Mouse (Mus musculus) neural tube, embryonic 14.5 days (tissue): Measurements from ENCODE around the gene Il11ra1. TPM values are rescaled to one million over a fixed set of nuclear protein-coding genes. Genes with fewer than 3 reads are reported as not detected.
"Not testable (repeated sequence)": the region's sequence is repeated elsewhere in the genome, so short reads cannot be mapped to it uniquely, and the experiment has no call there.

Experiments used
- ATAC-seq: fragments of 200-750 bp; cut with Nextera tagmentation; 2 replicates; pipeline ENCODE4 v1.8.0; 2017; ENCODE audit warnings: low read depth, mild to moderate bottlenecking, moderate TSS enrichment, moderate library complexity
- H3K27ac ChIP-seq: fragments of 300-500 bp; sonication (generic); 2 replicates; pipeline ENCODE4 v1.5.1; 2014; ENCODE audit warnings: low read depth, mild to moderate bottlenecking, control low read depth, low read length, moderate library complexity, mixed read lengths
- H3K27me3 ChIP-seq: fragments of 300-500 bp; sonication (generic); 2 replicates; pipeline ENCODE4 v1.6.1; 2014; ENCODE audit warnings: low read length; ENCODE audit not compliant: control insufficient read depth, insufficient read depth
- H3K36me3 ChIP-seq: fragments of 300-500 bp; sonication (generic); 2 replicates; pipeline ENCODE4 v1.6.1; 2014; ENCODE audit warnings: low read length, mixed read lengths; ENCODE audit not compliant: control insufficient read depth, insufficient read depth
- H3K4me1 ChIP-seq: fragments of 300-500 bp; sonication (generic); 2 replicates; pipeline ENCODE4 v1.6.1; 2014; ENCODE audit warnings: low read length; ENCODE audit not compliant: control insufficient read depth, insufficient read depth
- H3K4me2 ChIP-seq: fragments of 300-500 bp; sonication (generic); 2 replicates; pipeline ENCODE4 v1.6.1; 2014; ENCODE audit warnings: mild to moderate bottlenecking, low read depth, low read length, control low read depth
- H3K4me3 ChIP-seq: fragments of 300-500 bp; sonication (generic); 2 replicates; pipeline ENCODE4 v1.5.1; 2014; ENCODE audit warnings: low read depth, low read length, control low read depth, mixed read lengths
- H3K9ac ChIP-seq: fragments of 300-500 bp; sonication (generic); replicated peaks from 2 replicates; pipeline ENCODE4 v1.6.1; 2014; ENCODE audit warnings: low read depth, mild to moderate bottlenecking, control low read depth, low read length, mixed read lengths
- H3K9me3 ChIP-seq: fragments of 300-500 bp; sonication (generic); 2 replicates; pipeline ENCODE4 v1.6.1; 2016; ENCODE audit warnings: low read length; ENCODE audit not compliant: control insufficient read depth
- WGBS: fragments of 180-500 bp; shearing (Covaris S2); extraction: QIAGEN DNeasy Blood & Tissue Kit; methylation state at CpG from one replicate; pipeline ENCODE4 v1.1.7; 2014; 5-methylcytosine and 5-hydroxymethylcytosine counted together
- polyA plus RNA-seq: library from polyadenylated mRNA; unstranded; fragments of >200 nt; fragmentation: Nextera tagmentation; extraction: Ambion mirVana; gene quantifications from 2 replicates; pipeline ENCODE4 v1.2.1, GENCODE M21; 2014

Gene Il11ra1
- 26.2 and 47.2 TPM in 2 replicates for polyA plus RNA-seq

DNA sequence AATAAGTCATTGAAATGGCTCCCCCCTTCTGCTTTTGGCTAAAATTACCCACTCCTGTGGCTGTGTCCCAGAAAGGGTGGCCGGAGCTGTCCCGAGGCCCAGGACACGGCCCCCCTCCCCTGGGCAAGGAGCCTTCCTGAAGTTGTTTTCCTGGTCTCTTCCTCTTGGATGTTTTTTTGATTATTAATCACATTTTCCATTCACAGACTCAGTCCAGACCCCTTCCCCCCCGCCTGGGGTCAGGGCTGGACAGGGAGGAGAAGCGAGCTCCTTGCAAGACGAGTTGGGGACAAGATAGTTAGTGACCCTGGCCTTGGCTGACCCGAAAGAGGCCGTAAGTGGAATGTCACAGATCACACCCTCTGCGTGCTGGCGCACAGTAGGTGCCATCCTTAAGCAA, at the start of gene Il11ra1:
TSS of gene Il11ra1 (plus strand) at position 207 of the 400 bp plus-strand sequence.
- not testable (repeated sequence) for H3K27me3 ChIP-seq, H3K27ac ChIP-seq, H3K4me2 ChIP-seq, H3K9ac ChIP-seq, H3K4me1 ChIP-seq, H3K36me3 ChIP-seq, H3K9me3 ChIP-seq, H3K4me3 ChIP-seq, ATAC-seq
- WGBS: 84% methylated on average over 8 of the region's 10 CpGs

DNA sequence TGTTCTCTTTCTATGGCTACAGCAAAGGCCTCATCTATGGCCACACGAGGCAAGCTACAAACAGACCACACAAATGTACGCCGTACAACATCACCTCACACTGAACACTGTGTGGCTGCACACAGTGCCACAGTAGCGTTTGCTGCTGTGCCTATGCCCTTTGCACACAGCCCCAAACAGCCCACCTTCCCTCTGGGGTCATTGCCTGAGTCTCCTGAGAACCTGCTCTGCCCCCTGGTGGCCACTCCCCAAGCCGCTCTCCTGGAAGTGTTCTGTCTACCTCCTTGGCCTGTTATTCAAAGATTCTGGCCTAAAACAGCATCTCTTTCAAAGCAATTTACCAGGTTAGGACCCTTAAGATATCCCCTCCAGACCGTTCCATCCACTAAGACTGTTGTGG, 46.5 kb upstream of the Il11ra1 start:
- Histone ChIP-seq H3K27ac (no peak overlapping the region), H3K27me3 (no peaks in the 10 kb centered on the region), H3K4me2 (no peak overlapping the region), H3K9ac (no peak overlapping the region), H3K4me3 (no peak overlapping the region), H3K9me3 (no peaks in the 10 kb centered on the region), H3K4me1 (0 out of 2 replicates have a peak, but pooled peaks cover 3% of the 10 kb centered on the region), H3K36me3 (0 out of 2 replicates have a peak, but pooled peaks cover 3% of the 10 kb centered on the region)
- 40% methylated on average over 6 of the region's 6 CpGs for WGBS
- ATAC-seq: peak; percentile 62; the same call in 1 of the 2 replicates

DNA sequence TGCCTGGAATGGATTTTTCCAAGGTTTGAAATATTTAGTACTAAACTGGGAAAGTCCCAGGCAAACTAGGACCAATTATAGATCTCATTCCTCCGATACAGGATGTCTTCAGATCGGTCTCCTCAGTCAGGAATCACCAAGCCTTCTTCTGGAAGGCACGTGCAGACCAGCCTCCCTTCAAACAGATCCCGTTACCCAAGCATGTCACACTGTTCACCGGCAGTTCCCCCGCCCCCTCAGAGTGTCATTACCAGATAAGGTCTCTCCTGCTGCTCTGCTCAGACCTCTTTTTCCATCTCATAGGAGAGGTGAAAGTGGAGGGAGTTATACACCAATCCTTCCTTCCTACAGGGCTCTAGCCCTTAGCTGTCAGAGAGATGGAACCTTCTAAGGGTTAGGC, 46.1 kb upstream of the Il11ra1 start:
- H3K4me3 ChIP-seq: no peak overlapping the region
- H3K9me3 ChIP-seq: no peaks in the 10 kb centered on the region
- peaks cover 4% of the 10 kb centered on the region; the same call in 1 of the 2 replicates for H3K4me1 ChIP-seq
- H3K27ac ChIP-seq: no peak overlapping the region
- WGBS: 67% methylated on average over 6 of the region's 6 CpGs
- H3K9ac ChIP-seq: no peak overlapping the region
- H3K4me2 ChIP-seq: no peak overlapping the region
- H3K27me3 ChIP-seq: no peaks in the 10 kb centered on the region
- ATAC-seq: no peak
- 0 out of 2 replicates have a peak, but pooled peaks cover 3% of the 10 kb centered on the region for H3K36me3 ChIP-seq

DNA sequence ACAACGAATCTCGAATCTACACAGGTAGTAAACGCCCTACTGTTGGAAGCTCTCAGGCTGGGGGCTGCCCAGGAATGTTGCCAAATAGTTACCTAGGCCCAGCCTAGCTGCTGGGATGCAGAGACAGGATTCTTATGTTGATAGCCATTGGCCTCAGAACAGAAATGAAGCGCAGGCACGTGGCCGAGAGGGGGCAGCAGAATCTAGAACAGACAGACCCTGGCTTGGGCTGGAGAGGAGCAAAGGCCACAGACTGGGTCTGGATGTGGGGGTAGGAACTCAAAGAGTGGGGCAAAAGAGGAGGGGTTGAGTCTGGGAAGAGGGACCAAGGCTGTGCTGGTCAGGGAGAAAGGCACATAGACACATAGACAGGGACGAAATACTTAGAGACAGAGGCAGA, 45.6 kb upstream of the Il11ra1 start:
- no peak overlapping the region for H3K9ac ChIP-seq
- peak; percentile 29; the same call in 1 of the 2 replicates for ATAC-seq
- H3K4me2 ChIP-seq: no peak overlapping the region
- 0 out of 2 replicates have a peak, but pooled peaks cover 3% of the 10 kb centered on the region for H3K36me3 ChIP-seq
- H3K4me3 ChIP-seq: no peak overlapping the region
- H3K27ac ChIP-seq: no peak overlapping the region
- peaks cover 9% of the 10 kb centered on the region; the same call in 1 of the 2 replicates for H3K4me1 ChIP-seq
- WGBS: 13% methylated on average over 7 of the region's 7 CpGs
- no peaks in the 10 kb centered on the region for H3K9me3 ChIP-seq
- H3K27me3 ChIP-seq: no peaks in the 10 kb centered on the region

DNA sequence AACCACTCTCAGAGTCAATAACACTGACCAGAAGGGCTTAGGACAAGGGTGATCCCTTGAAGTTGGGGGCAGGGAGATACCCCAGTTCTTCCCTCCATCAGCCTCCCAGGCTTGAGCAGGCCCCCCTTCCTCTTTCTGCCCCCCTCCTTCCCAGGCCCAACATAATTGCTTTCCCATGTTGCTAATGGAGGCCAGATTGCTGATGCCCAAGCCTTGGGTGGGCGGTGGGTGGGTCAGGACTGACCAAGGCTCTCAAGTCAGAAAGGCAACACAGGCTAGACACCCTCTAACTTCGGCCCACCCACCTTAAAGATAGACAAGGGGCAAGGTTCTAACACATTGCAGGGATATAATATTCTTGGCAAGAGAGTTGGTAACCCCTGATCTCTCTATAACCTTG, 44.3 kb upstream of the Il11ra1 start:
- H3K9me3 ChIP-seq: no peaks in the 10 kb centered on the region
- 86% methylated on average over 2 of the region's 2 CpGs for WGBS
- peaks cover 14% of the 10 kb centered on the region; the same call in 1 of the 2 replicates for H3K4me1 ChIP-seq
- H3K27me3 ChIP-seq: no peaks in the 10 kb centered on the region
- ATAC-seq: no peak
- H3K4me2 ChIP-seq: no peak overlapping the region
- H3K36me3 ChIP-seq: 0 out of 2 replicates have a peak, but pooled peaks cover 3% of the 10 kb centered on the region
- no peak overlapping the region for H3K27ac ChIP-seq
- H3K9ac ChIP-seq: no peak overlapping the region
- no peak overlapping the region for H3K4me3 ChIP-seq

DNA sequence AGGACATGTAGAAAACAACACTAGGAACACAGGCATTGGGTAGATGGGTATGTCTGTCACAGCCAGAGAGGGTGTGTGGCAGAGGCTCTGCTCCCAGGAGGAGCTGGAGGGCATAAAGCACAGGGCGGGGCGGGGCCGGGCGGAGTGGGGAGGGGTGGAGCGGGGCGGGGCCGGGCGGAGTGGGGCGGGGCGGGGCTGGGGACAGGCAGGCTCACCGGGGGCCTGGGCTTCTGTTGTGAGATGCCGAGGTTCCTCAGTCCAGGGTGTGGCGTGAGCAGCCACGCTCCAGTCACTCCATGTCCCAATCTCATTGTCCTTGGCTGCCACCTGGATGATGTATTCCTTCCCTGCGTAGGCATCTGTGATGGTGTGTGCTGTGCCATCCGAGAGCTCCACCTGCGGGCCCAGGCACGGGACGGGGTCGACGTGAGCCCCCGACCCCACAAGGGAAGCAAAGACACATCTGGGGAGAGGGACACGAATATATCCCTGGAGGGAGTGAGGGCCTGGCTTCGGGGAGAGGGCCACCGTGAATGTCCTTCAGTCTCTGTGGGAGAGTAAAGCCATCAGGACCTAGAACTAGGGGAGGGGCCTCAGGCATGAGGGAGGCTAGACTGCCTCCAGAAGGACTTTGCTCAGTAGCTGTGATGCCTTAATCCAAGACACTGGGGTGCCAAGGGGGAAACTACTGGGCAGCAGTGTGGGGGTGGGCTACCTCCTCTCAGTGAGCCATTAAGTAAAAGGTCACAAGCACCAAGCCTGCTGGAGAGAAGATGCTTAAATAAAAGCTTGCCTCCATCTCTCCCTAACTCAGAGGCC, 41.0 kb upstream of the Il11ra1 start:
- Histone ChIP-seq H3K9ac (0 out of 2 replicates have a peak overlapping the region, but pooled peaks have one; percentile 16), H3K27me3 (no peaks in the 10 kb centered on the region), H3K27ac (no peak overlapping the region), H3K36me3 (0 out of 2 replicates have a peak, but pooled peaks cover 3% of the 10 kb centered on the region), H3K4me3 (no peak overlapping the region), H3K4me2 (no peak overlapping the region), H3K4me1 (peaks cover 24% of the 10 kb centered on the region), H3K9me3 (no peaks in the 10 kb centered on the region)
- peak; percentile 19; the same call in 1 of the 2 replicates for ATAC-seq
- WGBS: 10% methylated on average over 18 of the region's 25 CpGs

DNA sequence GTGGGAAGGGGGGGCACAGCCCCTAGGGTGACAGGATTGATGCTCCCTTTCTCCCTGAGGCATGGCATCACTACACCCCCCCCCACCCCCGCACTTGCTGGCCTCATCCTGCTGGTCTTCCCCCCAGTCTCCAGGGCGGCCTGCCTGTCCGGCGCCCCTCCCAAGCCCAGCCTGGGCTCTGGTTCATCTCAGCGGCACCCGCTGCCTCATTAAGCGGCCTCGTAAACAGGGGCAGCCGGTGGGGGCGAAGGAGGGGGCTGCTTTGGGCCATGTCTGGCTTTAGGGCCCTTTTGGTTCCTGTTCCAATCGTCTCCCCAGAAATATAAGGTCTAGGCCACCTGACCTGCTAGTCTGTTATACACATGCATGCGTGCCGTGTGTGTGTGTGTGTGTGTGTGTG, 40.2 kb upstream of the Il11ra1 start:
- no peak overlapping the region for H3K4me2 ChIP-seq
- H3K4me1 ChIP-seq: peaks cover 32% of the 10 kb centered on the region
- no peak for ATAC-seq
- no peaks in the 10 kb centered on the region for H3K9me3 ChIP-seq
- no peak overlapping the region for H3K4me3 ChIP-seq
- no peak overlapping the region for H3K9ac ChIP-seq
- 44% methylated on average over 13 of the region's 13 CpGs for WGBS
- H3K36me3 ChIP-seq: 0 out of 2 replicates have a peak, but pooled peaks cover 3% of the 10 kb centered on the region
- no peak overlapping the region for H3K27ac ChIP-seq
- no peaks in the 10 kb centered on the region for H3K27me3 ChIP-seq

DNA sequence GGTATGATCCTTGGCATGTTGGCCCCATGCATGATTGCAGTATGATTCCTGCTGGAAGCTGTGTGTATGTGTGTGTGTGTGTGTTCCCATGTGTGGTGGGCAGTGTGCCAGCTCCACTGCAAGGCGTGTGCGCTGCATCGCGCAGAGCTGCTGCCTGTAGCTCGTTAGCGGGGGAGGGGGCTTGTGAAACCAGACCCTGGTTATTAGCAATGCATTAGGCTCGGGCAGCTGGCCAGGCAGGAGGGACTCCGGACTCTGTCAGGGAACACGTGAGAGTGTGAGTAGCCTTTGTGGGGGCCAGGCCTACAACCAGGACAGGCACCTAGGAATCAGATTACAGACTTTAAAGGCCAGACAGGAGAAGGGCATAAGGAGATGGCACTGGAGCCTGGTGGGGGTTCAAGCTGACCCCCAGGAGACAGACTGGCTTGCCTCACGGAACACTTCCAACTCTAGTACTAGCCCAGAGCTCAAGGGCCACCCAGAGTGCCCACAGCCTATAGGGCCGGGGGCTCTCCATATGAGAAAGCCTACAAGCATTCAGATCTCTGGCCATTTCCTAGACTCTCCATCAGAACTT, 38.8 kb upstream of the Il11ra1 start:
- WGBS: 14% methylated on average over 11 of the region's 11 CpGs
- H3K4me3 ChIP-seq: no peak overlapping the region
- H3K36me3 ChIP-seq: 0 out of 2 replicates have a peak, but pooled peaks cover 3% of the 10 kb centered on the region
- H3K4me1 ChIP-seq: peaks cover 41% of the 10 kb centered on the region
- H3K4me2 ChIP-seq: no peak overlapping the region
- no peaks in the 10 kb centered on the region for H3K9me3 ChIP-seq
- H3K9ac ChIP-seq: no peak overlapping the region
- no peak for ATAC-seq
- H3K27me3 ChIP-seq: no peaks in the 10 kb centered on the region
- H3K27ac ChIP-seq: no peak overlapping the region; the same call in 1 of the 2 replicates

DNA sequence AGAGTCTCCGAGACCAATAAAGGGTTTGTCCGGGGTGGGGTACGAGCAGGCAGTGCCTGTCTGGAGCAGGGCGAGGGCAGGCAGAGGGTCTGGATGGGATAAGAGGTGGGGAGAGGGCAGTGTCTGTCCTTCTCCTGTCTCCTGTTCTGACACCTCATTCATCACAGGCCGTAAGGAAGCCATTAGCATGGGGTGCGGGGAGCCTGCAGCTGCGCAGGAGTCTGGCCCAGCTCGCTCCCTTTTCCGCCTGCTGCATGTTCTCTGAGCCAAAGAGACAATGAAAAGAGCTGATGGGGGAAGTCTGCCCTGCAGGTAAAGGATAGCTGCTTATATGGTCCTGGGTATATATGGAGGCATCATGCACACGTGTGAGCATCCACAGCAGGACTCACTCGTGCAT, 37.1 kb upstream of the Il11ra1 start:
- H3K4me3 ChIP-seq: no peak overlapping the region
- H3K4me1 ChIP-seq: peaks cover 41% of the 10 kb centered on the region
- H3K36me3 ChIP-seq: 0 out of 2 replicates have a peak, but pooled peaks cover 3% of the 10 kb centered on the region
- no peak overlapping the region for H3K4me2 ChIP-seq
- no peak for ATAC-seq
- 61% methylated on average over 11 of the region's 11 CpGs for WGBS
- no peaks in the 10 kb centered on the region for H3K9me3 ChIP-seq
- no peaks in the 10 kb centered on the region for H3K27me3 ChIP-seq
- no peak overlapping the region for H3K9ac ChIP-seq
- H3K27ac ChIP-seq: no peak overlapping the region
